Mouse (Mus musculus) liver, adult 2 months (tissue): ENCODE data around the gene Psmb4.

Source experiments
- CTCF ChIP-seq: fragments of 200-500 bp; IDR thresholded peaks from 2 replicates; pipeline ENCODE4 v1.5.1; 2011; ENCODE audit warnings: low read depth, low read length, control low read depth
- POLR2A ChIP-seq: fragments of 200-500 bp; IDR thresholded peaks from 2 replicates; pipeline ENCODE4 v1.6.1; 2011; ENCODE audit warnings: low read length, control low read depth; ENCODE audit not compliant: insufficient read depth; ENCODE audit errors: extremely low read depth

GRCm38 (mm10) chr3:94849338-94849737 lies 37.4 kb downstream of the Psmb4 start:
- peak; percentile 30 for TF ChIP-seq CTCF
- no peak for TF ChIP-seq POLR2A
